Mouse (Mus musculus) midbrain, embryonic 11.5 days (tissue): ENCODE measurements around the gene Bcl6b. TPM values are rescaled to one million over a fixed set of nuclear protein-coding genes. Genes with fewer than 3 reads are reported as not detected.

Experiments
- ATAC-seq: fragments of 200-750 bp; cut with Nextera tagmentation; 2 replicates; pipeline ENCODE4 v1.8.0; 2017; ENCODE audit warnings: moderate TSS enrichment, moderate library complexity; ENCODE audit not compliant: low FRiP score
- DNase-seq: peaks from one replicate; pipeline ENCODE4 v3.0.0; 2015; ENCODE audit warnings: low spot score; ENCODE audit errors: missing footprints
- H3K27ac ChIP-seq: fragments of 300-500 bp; sonication (generic); 2 replicates; pipeline ENCODE4 v1.5.1; 2014; ENCODE audit warnings: low read depth, low read length
- H3K27me3 ChIP-seq: fragments of 300-500 bp; sonication (generic); 2 replicates; pipeline ENCODE4 v1.6.1; 2014; ENCODE audit warnings: mild to moderate bottlenecking, low read length, moderate library complexity, mixed read lengths; ENCODE audit not compliant: control insufficient read depth, insufficient read depth
- H3K36me3 ChIP-seq: fragments of 300-500 bp; sonication (generic); 2 replicates; pipeline ENCODE4 v1.6.1; 2014; ENCODE audit warnings: mild to moderate bottlenecking, low read length, moderate library complexity, mixed read lengths; ENCODE audit not compliant: control insufficient read depth, insufficient read depth
- H3K4me1 ChIP-seq: fragments of 300-500 bp; sonication (generic); 2 replicates; pipeline ENCODE4 v1.6.1; 2014; ENCODE audit warnings: low read length; ENCODE audit not compliant: control insufficient read depth, insufficient read depth
- H3K4me2 ChIP-seq: fragments of 300-500 bp; sonication (generic); 2 replicates; pipeline ENCODE4 v1.6.1; 2014; ENCODE audit warnings: mild to moderate bottlenecking, moderate library complexity
- H3K4me3 ChIP-seq: fragments of 300-500 bp; sonication (generic); 2 replicates; pipeline ENCODE4 v1.5.1; 2014; ENCODE audit warnings: low read depth, low read length
- H3K9ac ChIP-seq: fragments of 300-500 bp; sonication (generic); 2 replicates; pipeline ENCODE4 v1.6.1; 2014; ENCODE audit warnings: low read length
- H3K9me3 ChIP-seq: fragments of 300-500 bp; sonication (generic); 2 replicates; pipeline ENCODE4 v1.6.1; 2016; ENCODE audit warnings: low read length; ENCODE audit not compliant: control insufficient read depth
- WGBS: fragments of 180-500 bp; shearing (Covaris S2); extraction: QIAGEN DNeasy Blood & Tissue Kit; methylation state at CpG from one replicate; pipeline ENCODE4 v1.1.7; 2014; 5-methylcytosine and 5-hydroxymethylcytosine counted together
- polyA plus RNA-seq: library from polyadenylated mRNA; unstranded; fragments of >200 nt; fragmentation: Nextera tagmentation; extraction: Ambion mirVana; gene quantifications from 2 replicates; pipeline ENCODE4 v1.2.1, GENCODE M21; 2014

The Bcl6b gene
- polyA plus RNA-seq: 4.9 and 5.4 TPM in 2 replicates

DNA sequence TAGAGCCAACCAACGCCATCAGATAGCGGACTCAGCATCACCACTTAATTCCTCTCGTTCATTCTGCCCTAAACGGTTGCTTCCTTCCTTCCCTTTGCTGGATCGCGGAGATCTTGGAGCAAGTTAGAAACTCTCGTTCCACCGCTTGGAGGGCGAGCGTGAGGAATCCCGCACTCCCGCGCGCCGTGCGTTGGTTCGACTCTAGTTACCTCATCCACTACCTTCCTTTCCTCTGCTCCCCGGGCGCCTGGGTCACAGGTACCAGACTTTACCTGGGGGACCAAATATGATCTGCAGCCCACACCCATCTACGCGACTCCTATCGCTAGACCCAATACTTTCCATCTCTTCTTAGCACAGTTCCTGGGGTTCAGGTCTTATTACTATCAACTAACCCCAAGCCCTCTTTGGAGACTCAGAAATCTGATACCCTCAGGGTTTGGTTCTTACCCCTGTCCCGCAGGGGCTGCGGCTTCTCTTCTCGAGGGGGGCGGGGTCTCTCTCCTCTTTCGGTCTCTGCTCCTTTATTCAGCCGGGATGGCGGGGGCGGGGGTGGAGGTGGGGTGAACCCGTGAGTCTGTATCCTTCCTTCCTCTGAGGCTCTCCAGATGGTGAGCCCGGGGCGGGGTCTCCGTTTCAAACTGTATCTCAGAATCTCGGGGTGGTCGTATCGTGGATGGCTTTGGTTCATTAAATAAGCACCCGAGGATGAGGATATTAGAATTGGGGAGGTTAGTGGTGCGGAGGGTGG lies at the start of gene Bcl6b:
Gene Bcl6b (minus strand): TSS at position 539 of the 751 bp plus-strand sequence.
- peak within 1 kb of the TSS; percentile 43; the same call in 1 of the 2 replicates for H3K9ac ChIP-seq
- ATAC-seq (peak; percentile 1; the same call in 1 of the 2 replicates), DNase-seq (no peak)
- 2% methylated on average over 39 of the region's 39 CpGs for WGBS
- no peaks in the 10 kb centered on the region for H3K36me3 ChIP-seq
- no peaks in the 10 kb centered on the region for H3K9me3 ChIP-seq
- peak within 1 kb of the TSS; percentile 32 for H3K4me2 ChIP-seq
- peaks cover 5% of the 10 kb centered on the region; the same call in 1 of the 2 replicates for H3K4me1 ChIP-seq
- peaks cover 53% of the 10 kb centered on the region for H3K27me3 ChIP-seq
- peak within 1 kb of the TSS; percentile 19 for H3K4me3 ChIP-seq
- no peak within 1 kb of the TSS for H3K27ac ChIP-seq

DNA sequence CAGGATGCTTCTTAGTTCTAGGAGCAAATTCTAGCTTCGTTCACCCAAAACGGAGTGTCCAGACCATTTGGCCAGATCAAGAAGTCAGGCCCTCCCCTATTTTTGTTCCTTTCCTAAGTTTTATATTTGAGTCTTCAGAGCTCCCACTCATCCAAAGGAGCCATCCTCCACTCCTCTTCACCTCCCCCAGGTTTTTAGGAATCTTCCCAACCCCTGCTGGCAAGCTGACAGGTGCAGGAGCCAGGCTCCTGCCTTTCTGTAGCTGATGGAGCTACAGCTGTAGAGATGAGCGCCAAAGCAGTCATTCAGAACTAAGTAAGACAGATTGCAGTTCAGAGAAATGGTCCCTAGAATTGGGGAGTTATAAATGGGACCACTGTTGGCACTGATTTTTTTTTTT lies 49.4 kb upstream of the Bcl6b start:
- DNase-seq (no peak), ATAC-seq (no peak)
- H3K27ac ChIP-seq: no peak overlapping the region
- H3K4me3 ChIP-seq: no peak overlapping the region
- H3K36me3 ChIP-seq: no peaks in the 10 kb centered on the region
- WGBS: 74% methylated on average over 3 of the region's 3 CpGs
- H3K4me1 ChIP-seq: no peaks in the 10 kb centered on the region
- no peak overlapping the region for H3K4me2 ChIP-seq
- H3K9me3 ChIP-seq: no peaks in the 10 kb centered on the region
- no peak overlapping the region for H3K9ac ChIP-seq
- H3K27me3 ChIP-seq: no peaks in the 10 kb centered on the region

DNA sequence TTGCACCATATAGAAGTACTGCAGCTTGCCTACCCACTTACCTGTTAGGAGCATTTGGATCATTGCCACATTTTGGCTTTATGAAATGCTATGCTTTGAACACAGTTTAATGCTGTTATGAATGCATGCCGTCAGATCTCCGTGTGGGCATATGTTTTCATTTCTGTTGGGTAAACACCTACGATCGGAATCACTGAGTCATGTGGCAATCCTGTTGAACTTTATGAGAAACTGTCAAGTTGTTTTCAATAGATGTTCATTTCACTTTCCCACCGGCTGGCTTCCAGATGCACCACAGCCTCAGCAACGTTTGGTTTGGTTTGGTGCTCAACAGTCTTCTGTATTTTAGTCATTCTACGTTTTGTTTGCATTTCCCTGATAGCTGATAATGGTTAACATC lies 42.0 kb upstream of the Bcl6b start:
- Histone ChIP-seq H3K27ac (no peak overlapping the region), H3K9ac (no peak overlapping the region), H3K9me3 (no peaks in the 10 kb centered on the region), H3K36me3 (no peaks in the 10 kb centered on the region), H3K4me1 (no peaks in the 10 kb centered on the region), H3K4me3 (no peak overlapping the region), H3K4me2 (no peak overlapping the region), H3K27me3 (no peaks in the 10 kb centered on the region)
- DNase-seq (no peak), ATAC-seq (no peak)
- WGBS: 88% methylated on average over 7 of the region's 7 CpGs

DNA sequence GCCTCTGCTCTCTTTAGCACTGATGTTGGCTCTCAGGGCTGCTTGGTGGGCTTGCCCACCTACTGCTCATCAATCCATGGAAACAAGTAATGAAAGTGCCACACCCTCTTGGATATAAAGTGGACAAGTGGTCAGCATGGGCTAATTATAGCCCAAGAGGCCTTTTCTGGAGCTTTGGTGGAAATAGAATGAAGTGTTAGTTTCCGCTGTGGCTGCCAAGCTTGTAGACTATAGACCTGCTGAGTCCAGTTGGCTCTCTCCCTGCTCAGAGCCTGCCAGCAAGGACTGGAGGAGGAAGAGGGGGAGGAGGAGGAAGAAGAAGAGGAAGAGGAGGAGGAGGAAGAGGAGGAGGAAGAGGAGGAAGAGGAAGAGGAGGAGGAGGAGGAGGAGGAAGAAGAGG lies 36.8 kb upstream of the Bcl6b start:
- WGBS: 86% methylated on average over 1 of the region's 1 CpGs
- no peak overlapping the region for H3K9ac ChIP-seq
- H3K4me2 ChIP-seq: no peak overlapping the region
- H3K4me3 ChIP-seq: no peak overlapping the region
- ATAC-seq (no peak), DNase-seq (no peak)
- H3K9me3 ChIP-seq: no peaks in the 10 kb centered on the region
- H3K27ac ChIP-seq: no peak overlapping the region
- no peaks in the 10 kb centered on the region for H3K36me3 ChIP-seq
- no peaks in the 10 kb centered on the region for H3K27me3 ChIP-seq
- H3K4me1 ChIP-seq: no peaks in the 10 kb centered on the region

DNA sequence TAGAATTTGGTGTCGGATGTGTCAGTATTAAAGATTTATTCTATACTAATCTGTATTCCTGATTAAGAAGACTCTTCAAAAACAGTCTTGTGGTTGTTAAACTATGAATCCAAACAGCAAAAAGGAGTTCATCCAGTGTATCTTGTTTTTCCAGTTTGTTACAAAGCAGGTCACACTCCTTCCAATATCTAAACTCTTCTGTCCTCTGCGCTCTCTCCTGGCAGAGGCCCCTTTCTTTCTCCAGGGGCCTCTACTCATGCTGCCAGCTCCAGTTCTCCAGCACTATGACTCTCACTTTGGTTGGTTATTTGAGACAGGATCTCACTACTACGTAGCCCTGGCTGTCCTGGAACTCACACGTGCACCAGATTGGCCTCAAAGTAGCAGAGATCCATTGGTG lies 36.2 kb upstream of the Bcl6b start:
- Histone ChIP-seq H3K27me3 (no peaks in the 10 kb centered on the region), H3K4me3 (no peak overlapping the region), H3K9me3 (no peaks in the 10 kb centered on the region), H3K36me3 (no peaks in the 10 kb centered on the region), H3K4me2 (no peak overlapping the region), H3K4me1 (no peaks in the 10 kb centered on the region), H3K27ac (no peak overlapping the region), H3K9ac (no peak overlapping the region)
- WGBS: 81% methylated on average over 4 of the region's 4 CpGs
- DNase-seq (no peak), ATAC-seq (no peak)

DNA sequence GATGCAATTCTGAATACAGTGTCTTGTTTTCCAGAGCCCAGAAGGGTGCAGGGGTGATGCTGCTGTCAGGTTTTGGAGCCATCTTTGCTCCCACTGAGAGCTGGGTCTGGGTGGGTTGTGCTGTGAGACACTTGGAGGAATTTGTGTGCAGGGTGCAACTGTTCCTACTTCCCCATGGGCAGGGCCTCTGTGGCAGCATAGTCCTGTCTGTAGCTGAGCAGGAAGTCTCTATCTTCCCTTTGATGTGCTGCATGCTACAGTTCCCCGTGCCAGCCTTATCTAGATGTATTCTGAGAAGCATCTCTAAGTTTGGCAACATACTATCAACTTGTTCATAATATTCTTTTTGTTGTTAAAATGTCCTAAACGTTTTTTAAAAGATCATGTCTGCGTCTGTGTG lies 35.7 kb upstream of the Bcl6b start:
- H3K4me2 ChIP-seq: no peak overlapping the region
- H3K4me1 ChIP-seq: no peaks in the 10 kb centered on the region
- WGBS: 61% methylated on average over 3 of the region's 3 CpGs
- H3K27ac ChIP-seq: no peak overlapping the region
- no peak for ATAC-seq
- no peaks in the 10 kb centered on the region for H3K9me3 ChIP-seq
- no peaks in the 10 kb centered on the region for H3K36me3 ChIP-seq
- no peak overlapping the region for H3K4me3 ChIP-seq
- no peak for DNase-seq
- H3K27me3 ChIP-seq: no peaks in the 10 kb centered on the region
- H3K9ac ChIP-seq: no peak overlapping the region

DNA sequence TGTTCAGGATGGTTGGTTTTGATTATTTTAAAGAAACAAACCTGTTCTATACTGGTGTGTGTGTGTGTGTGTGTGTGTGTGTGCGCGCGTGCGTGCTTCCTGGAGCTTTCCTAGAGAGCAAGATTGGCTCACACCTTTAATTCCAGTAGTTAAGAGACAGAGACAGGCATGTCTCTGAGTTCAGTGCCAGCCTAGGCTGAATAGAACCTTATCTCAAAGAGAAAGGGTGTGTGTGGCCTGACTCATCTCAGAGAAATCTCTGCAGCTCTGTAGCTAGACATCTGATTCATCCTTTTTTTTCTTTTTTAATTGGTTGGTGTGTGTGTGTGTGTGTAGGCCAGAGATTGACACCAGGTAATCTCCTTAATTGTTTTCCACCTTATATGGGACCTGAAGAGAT lies 29.4 kb upstream of the Bcl6b start:
- ATAC-seq: no peak
- Histone ChIP-seq H3K4me3 (no peak overlapping the region), H3K9ac (no peak overlapping the region), H3K4me1 (no peaks in the 10 kb centered on the region), H3K4me2 (no peak overlapping the region), H3K27me3 (peaks cover 16% of the 10 kb centered on the region), H3K9me3 (no peaks in the 10 kb centered on the region), H3K27ac (no peak overlapping the region), H3K36me3 (no peaks in the 10 kb centered on the region)
- WGBS: 95% methylated on average over 4 of the region's 4 CpGs
- DNase-seq: no peak

DNA sequence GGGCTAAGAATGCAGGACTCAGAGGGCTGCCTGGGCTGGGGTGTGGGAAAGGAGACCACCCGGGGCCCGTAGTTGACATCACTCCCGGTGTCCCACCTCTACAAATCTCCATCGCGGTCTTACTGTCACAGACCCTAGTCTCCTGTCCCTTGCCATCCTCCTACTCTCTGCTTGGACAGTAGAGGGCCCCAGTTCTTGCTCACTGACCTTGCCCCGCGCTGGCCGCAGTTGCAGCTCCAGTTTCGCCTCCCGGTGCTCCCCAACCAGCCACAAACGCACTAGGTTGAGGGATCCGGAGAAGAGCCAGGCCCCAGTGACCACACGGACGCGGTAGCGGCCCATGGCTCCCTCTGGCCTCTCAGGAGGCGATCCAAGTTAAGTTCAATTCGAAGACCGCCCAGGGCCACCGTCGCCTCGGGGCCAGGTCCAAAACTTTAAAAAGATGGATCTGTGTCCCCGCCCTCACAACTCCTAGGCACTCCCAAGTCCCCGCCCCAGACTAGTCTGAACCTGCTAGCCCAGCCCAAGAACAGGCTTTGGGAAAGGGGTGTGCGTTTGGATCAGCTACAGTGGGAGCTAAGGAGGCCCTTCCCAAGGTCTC lies 25.4 kb upstream of the Bcl6b start, which contains the start of gene Alox12:
Gene Alox12 (minus strand): TSS at position 423 of the 601 bp plus-strand sequence.
- Histone ChIP-seq H3K4me1 (no peaks in the 10 kb centered on the region), H3K9me3 (no peaks in the 10 kb centered on the region), H3K27me3 (peaks cover 30% of the 10 kb centered on the region), H3K27ac (no peak within 1 kb of the TSS), H3K4me3 (peak within 1 kb of the TSS; percentile 21), H3K36me3 (no peaks in the 10 kb centered on the region), H3K4me2 (peak within 1 kb of the TSS; percentile 42), H3K9ac (peak within 1 kb of the TSS; percentile 44)
- DNase-seq (peak; percentile 94), ATAC-seq (0 out of 2 replicates have a peak, but pooled peaks have one; percentile 9)
- 1% methylated on average over 25 of the region's 25 CpGs for WGBS

DNA sequence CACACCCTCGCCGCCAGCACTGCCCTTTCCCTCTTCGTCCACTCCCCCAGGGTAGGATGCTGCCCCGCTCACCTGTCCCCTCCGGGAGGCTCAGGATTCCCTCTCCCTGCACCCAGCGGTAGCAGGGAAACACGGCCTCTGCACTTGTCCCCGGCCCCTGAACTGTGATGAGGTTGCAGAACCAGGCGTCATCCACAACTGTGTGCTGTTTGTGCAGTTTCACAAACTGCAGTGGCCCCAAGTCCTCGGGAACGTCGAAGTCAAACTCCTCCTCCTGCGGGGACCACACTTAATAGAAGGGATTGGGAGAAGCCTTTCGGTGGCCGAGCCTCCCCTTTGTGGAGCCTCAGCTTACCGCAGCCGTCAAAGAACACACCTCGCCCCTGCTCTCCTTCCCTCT lies 24.7 kb upstream of the Bcl6b start:
- Histone ChIP-seq H3K36me3 (no peaks in the 10 kb centered on the region), H3K9me3 (no peaks in the 10 kb centered on the region), H3K27me3 (peaks cover 30% of the 10 kb centered on the region), H3K4me2 (peak overlapping the region; percentile 42; the same call in 1 of the 2 replicates), H3K4me3 (no peak overlapping the region), H3K9ac (no peak overlapping the region), H3K4me1 (no peaks in the 10 kb centered on the region), H3K27ac (no peak overlapping the region)
- DNase-seq (peak; percentile 84), ATAC-seq (no peak)
- WGBS: 5% methylated on average over 18 of the region's 18 CpGs
